Mouse (Mus musculus): ENCODE results near the gene Zdhhc25. TPM values are rescaled to one million over a fixed set of nuclear protein-coding genes. Genes with fewer than 3 reads are reported as not detected.

The Zdhhc25 gene
- polyA plus RNA-seq, 2 experiments: not detected

GRCm38 (mm10) chr15:88626886-88627488 is 26.9 kb downstream of the Zdhhc25 start:
- Histone ChIP-seq H3K4me1 (replicated peaks; ENCODE audit: control insufficient read depth in 2 of 2, insufficient read depth in 2 of 2, low read length in 1 of 2) (no peaks in the 10 kb centered on the region), H3K4me2 (ENCODE audit: low read depth) (no peak overlapping the region), H3K36me3 (replicated peaks; ENCODE audit: control insufficient read depth, insufficient read depth, low read depth) (no peaks in the 10 kb centered on the region), H3K27me3 (ENCODE audit: control insufficient read depth, insufficient read depth, low read length) (no peaks in the 10 kb centered on the region), H3K27ac (no peak overlapping the region), H3K9me3 (ENCODE audit: control insufficient read depth, low read length) (no peaks in the 10 kb centered on the region), H3K4me3 (ENCODE audit: insufficient read depth in 1 of 2, low read depth in 2 of 2, low read length in 2 of 2) (no peak overlapping the region), H3K9ac (replicated peaks) (no peak overlapping the region)
- 61% methylated on average over 5 of the region's 5 CpGs for WGBS (ENCODE audit: insufficient replicate concordance)
- ATAC-seq (ENCODE audit: insufficient read depth) (no peak), DNase-seq (ENCODE audit: low read depth in 3 of 3, low spot score in 3 of 3) (no peak)
- TF ChIP-seq EP300 (IDR thresholded peaks at IDR 0.05; ENCODE audit: low read depth): no peak
- TF ChIP-seq CTCF (IDR thresholded peaks at IDR 0.05; ENCODE audit: low read depth): no peak

GRCm38 (mm10) chr15:88628801-88629356 is 28.8 kb downstream of the Zdhhc25 start:
- no peaks in the 10 kb centered on the region for H3K4me1 ChIP-seq (replicated peaks; ENCODE audit: control insufficient read depth in 2 of 2, insufficient read depth in 2 of 2, low read length in 1 of 2)
- H3K9me3 ChIP-seq (ENCODE audit: control insufficient read depth, low read length): no peaks in the 10 kb centered on the region
- ATAC-seq (ENCODE audit: insufficient read depth) (no peak), DNase-seq (ENCODE audit: low read depth in 3 of 3, low spot score in 3 of 3) (no peak)
- no peak for TF ChIP-seq CTCF (IDR thresholded peaks at IDR 0.05; ENCODE audit: low read depth)
- no peak for TF ChIP-seq EP300 (IDR thresholded peaks at IDR 0.05; ENCODE audit: low read depth)
- 59% methylated on average over 9 of the region's 9 CpGs for WGBS (ENCODE audit: insufficient replicate concordance)
- H3K27me3 ChIP-seq (ENCODE audit: control insufficient read depth, insufficient read depth, low read length): no peaks in the 10 kb centered on the region
- no peak overlapping the region for H3K9ac ChIP-seq (replicated peaks)
- H3K4me2 ChIP-seq (ENCODE audit: low read depth): no peak overlapping the region
- no peak overlapping the region for H3K27ac ChIP-seq
- H3K4me3 ChIP-seq (ENCODE audit: insufficient read depth in 1 of 2, low read depth in 2 of 2, low read length in 2 of 2): no peak overlapping the region
- no peaks in the 10 kb centered on the region for H3K36me3 ChIP-seq (replicated peaks; ENCODE audit: control insufficient read depth, insufficient read depth, low read depth)

DNA sequence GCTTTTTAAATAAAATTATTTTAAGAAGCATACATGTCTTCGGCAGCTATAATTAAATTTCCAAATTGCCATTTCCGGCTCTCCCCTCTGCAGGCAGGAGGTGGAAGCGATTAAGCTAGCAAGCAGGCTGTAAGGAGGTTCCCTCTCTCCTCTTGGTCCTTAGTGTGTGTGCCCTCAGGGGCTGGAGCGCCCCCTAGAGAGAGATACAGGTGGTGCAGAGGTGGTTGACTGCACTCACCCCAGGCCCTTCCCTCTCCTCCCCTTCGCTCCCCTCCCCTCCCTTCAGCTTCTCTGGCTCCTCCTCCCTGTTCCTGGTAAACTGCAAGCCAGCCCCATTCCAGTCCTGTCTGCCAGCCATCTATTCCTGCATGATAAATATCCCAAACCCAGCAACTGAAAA is 35.1 kb downstream of the Zdhhc25 start:
- Histone ChIP-seq H3K27me3 (ENCODE audit: control insufficient read depth, insufficient read depth, low read length) (no peaks in the 10 kb centered on the region), H3K27ac (no peak overlapping the region), H3K4me1 (replicated peaks; ENCODE audit: control insufficient read depth in 2 of 2, insufficient read depth in 2 of 2, low read length in 1 of 2) (no peaks in the 10 kb centered on the region), H3K4me3 (ENCODE audit: insufficient read depth in 1 of 2, low read depth in 2 of 2, low read length in 2 of 2) (no peak overlapping the region), H3K9ac (replicated peaks) (no peak overlapping the region), H3K36me3 (replicated peaks; ENCODE audit: control insufficient read depth, insufficient read depth, low read depth) (no peaks in the 10 kb centered on the region), H3K4me2 (ENCODE audit: low read depth) (no peak overlapping the region), H3K9me3 (ENCODE audit: control insufficient read depth, low read length) (no peaks in the 10 kb centered on the region)
- ATAC-seq (ENCODE audit: insufficient read depth) (no peak), DNase-seq (ENCODE audit: low read depth in 3 of 3, low spot score in 3 of 3) (no peak)
- WGBS (ENCODE audit: insufficient replicate concordance): 64% methylated on average over 5 of the region's 5 CpGs
- no peak for TF ChIP-seq EP300 (IDR thresholded peaks at IDR 0.05; ENCODE audit: low read depth)
- no peak for TF ChIP-seq CTCF (IDR thresholded peaks at IDR 0.05; ENCODE audit: low read depth)

GRCm38 (mm10) chr15:88651019-88651418 is 50.9 kb downstream of the Zdhhc25 start:
- no peak overlapping the region for H3K4me2 ChIP-seq (ENCODE audit: low read depth)
- no peaks in the 10 kb centered on the region for H3K9me3 ChIP-seq (ENCODE audit: control insufficient read depth, low read length)
- 18% methylated on average over 13 of the region's 13 CpGs for WGBS (ENCODE audit: insufficient replicate concordance)
- no peaks in the 10 kb centered on the region for H3K36me3 ChIP-seq (replicated peaks; ENCODE audit: control insufficient read depth, insufficient read depth, low read depth)
- H3K4me3 ChIP-seq (ENCODE audit: insufficient read depth in 1 of 2, low read depth in 2 of 2, low read length in 2 of 2): no peak overlapping the region
- ATAC-seq (ENCODE audit: insufficient read depth): no peak
- no peaks in the 10 kb centered on the region for H3K27me3 ChIP-seq (ENCODE audit: control insufficient read depth, insufficient read depth, low read length)
- DNase-seq (ENCODE audit: low read depth in 3 of 3, low spot score in 3 of 3): peak in 2 of 3 experiments; percentile 2 to 16
- H3K4me1 ChIP-seq (replicated peaks; ENCODE audit: control insufficient read depth in 2 of 2, insufficient read depth in 2 of 2, low read length in 1 of 2): no peaks in the 10 kb centered on the region
- H3K9ac ChIP-seq (replicated peaks): no peak overlapping the region
- H3K27ac ChIP-seq: no peak overlapping the region
- peak; percentile 92 for TF ChIP-seq CTCF (IDR thresholded peaks at IDR 0.05; ENCODE audit: low read depth)
- TF ChIP-seq EP300 (IDR thresholded peaks at IDR 0.05; ENCODE audit: low read depth): no peak

Other genes with a start within 250 kb of the Zdhhc25 start
- gene Brd1, start 133.9 kb downstream of the Zdhhc25 start, polyA plus RNA-seq (2012; rRNA removed): 4.1 and 6.1 TPM in 2 replicates
- 5.5 and 7.1 TPM in 2 replicates for gene Brd1, start 133.9 kb downstream of the Zdhhc25 start, polyA plus RNA-seq (2014; fragmentation: Nextera tagmentation; extraction: Ambion mirVana)
- gene Zbed4, start 151.4 kb downstream of the Zdhhc25 start, polyA plus RNA-seq (2012; rRNA removed): 5.9 and 8.0 TPM in 2 replicates
- gene Zbed4, start 151.4 kb downstream of the Zdhhc25 start, polyA plus RNA-seq (2014; fragmentation: Nextera tagmentation; extraction: Ambion mirVana): 11.4 and 11.5 TPM in 2 replicates
- 4.9 and 5.2 TPM in 2 replicates for gene Alg12, start 219.0 kb downstream of the Zdhhc25 start, polyA plus RNA-seq (2012; rRNA removed)
- gene Alg12, start 219.0 kb downstream of the Zdhhc25 start, polyA plus RNA-seq (2014; fragmentation: Nextera tagmentation; extraction: Ambion mirVana): 4.9 and 5.9 TPM in 2 replicates
- 16.2 and 25.4 TPM in 2 replicates for gene Creld2, start 219.3 kb downstream of the Zdhhc25 start, polyA plus RNA-seq (2012; rRNA removed)
- 34.1 and 38.6 TPM in 2 replicates for gene Creld2, start 219.3 kb downstream of the Zdhhc25 start, polyA plus RNA-seq (2014; fragmentation: Nextera tagmentation; extraction: Ambion mirVana)

Data from liver, embryonic 14.5 days (tissue).